Mouse (Mus musculus): ENCODE measurements around the gene Gm20379. TPM values are rescaled to one million over a fixed set of nuclear protein-coding genes. Genes with fewer than 3 reads are reported as not detected.

The Gm20379 gene
- total and polyA plus RNA-seq, 3 experiments = not detected

GRCm38 (mm10) chr13:92328000-92328399 lies 22.2 kb downstream of the Gm20379 start:
- Histone ChIP-seq H3K4me3 (ENCODE audit: low read depth, low read length) (no peak overlapping the region), H3K9me3 (replicated peaks) (no peaks in the 10 kb centered on the region), H3K36me3 (replicated peaks) (peaks cover 68% of the 10 kb centered on the region), H3K4me1 (ENCODE audit: insufficient read depth, low read depth, low read length) (peaks cover 41% of the 10 kb centered on the region), H3K27me3 (ENCODE audit: insufficient read depth, low read length) (no peaks in the 10 kb centered on the region)
- TF ChIP-seq CTCF (IDR thresholded peaks at IDR 0.05; ENCODE audit: low read depth, low read length) (no peak), POLR2AphosphoS5 (IDR thresholded peaks at IDR 0.05; ENCODE audit: insufficient replicate concordance, low read depth, low read length) (no peak), TAL1 (conservative IDR thresholded peaks at IDR 0.05; ENCODE audit: low read depth, low read length) (no peak), GATA1 (IDR thresholded peaks at IDR 0.05; ENCODE audit: borderline replicate concordance, low read length) (no peak), GATA2 (IDR thresholded peaks at IDR 0.05; ENCODE audit: borderline replicate concordance, low read depth, low read length) (no peak)
- ATAC-seq (ENCODE audit: extremely low read depth, insufficient number of reproducible peaks, low FRiP score, poor library complexity, severe bottlenecking) (peak; percentile 81), DNase-seq (ENCODE audit: low spot score) (peak; percentile 10)

- ATAC-seq (ENCODE audit: extremely low read depth, insufficient number of reproducible peaks, low FRiP score, poor library complexity, severe bottlenecking) = no peak
- H3K4me3 ChIP-seq (ENCODE audit: low read depth, low read length) = no peak overlapping the region
- no peak for TF ChIP-seq POLR2AphosphoS5 (IDR thresholded peaks at IDR 0.05; ENCODE audit: insufficient replicate concordance, low read depth, low read length)
- TF ChIP-seq TAL1 (conservative IDR thresholded peaks at IDR 0.05; ENCODE audit: low read depth, low read length) = no peak
- TF ChIP-seq CTCF (IDR thresholded peaks at IDR 0.05; ENCODE audit: low read depth, low read length) = no peak
- no peak for TF ChIP-seq GATA2 (IDR thresholded peaks at IDR 0.05; ENCODE audit: borderline replicate concordance, low read depth, low read length)
- TF ChIP-seq GATA1 (IDR thresholded peaks at IDR 0.05; ENCODE audit: borderline replicate concordance, low read length) = no peak
- H3K36me3 ChIP-seq (replicated peaks) = peaks cover 69% of the 10 kb centered on the region
- H3K4me1 ChIP-seq (ENCODE audit: insufficient read depth, low read depth, low read length) = peaks cover 38% of the 10 kb centered on the region
- no peaks in the 10 kb centered on the region for H3K9me3 ChIP-seq (replicated peaks)
- H3K27me3 ChIP-seq (ENCODE audit: insufficient read depth, low read length) = no peaks in the 10 kb centered on the region
- no peak for DNase-seq (ENCODE audit: low spot score)
Observed at GRCm38 (mm10) chr13:92330621-92331020, 24.8 kb downstream of the Gm20379 start.

GRCm38 (mm10) chr13:92332103-92332879 lies 26.5 kb downstream of the Gm20379 start:
- no peak for DNase-seq (ENCODE audit: low spot score)
- TF ChIP-seq TAL1 (conservative IDR thresholded peaks at IDR 0.05; ENCODE audit: low read depth, low read length) (no peak), CTCF (IDR thresholded peaks at IDR 0.05; ENCODE audit: low read depth, low read length) (no peak), POLR2AphosphoS5 (IDR thresholded peaks at IDR 0.05; ENCODE audit: insufficient replicate concordance, low read depth, low read length) (no peak), GATA1 (IDR thresholded peaks at IDR 0.05; ENCODE audit: borderline replicate concordance, low read length) (no peak), GATA2 (IDR thresholded peaks at IDR 0.05; ENCODE audit: borderline replicate concordance, low read depth, low read length) (no peak)

GRCm38 (mm10) chr13:92336857-92337256 lies 31.1 kb downstream of the Gm20379 start:
- DNase-seq (ENCODE audit: low spot score) (no peak), ATAC-seq (ENCODE audit: extremely low read depth, insufficient number of reproducible peaks, low FRiP score, poor library complexity, severe bottlenecking) (no peak)
- no peak overlapping the region for H3K4me3 ChIP-seq (ENCODE audit: low read depth, low read length)
- no peaks in the 10 kb centered on the region for H3K9me3 ChIP-seq (replicated peaks)
- TF ChIP-seq GATA2 (IDR thresholded peaks at IDR 0.05; ENCODE audit: borderline replicate concordance, low read depth, low read length) (no peak), POLR2AphosphoS5 (IDR thresholded peaks at IDR 0.05; ENCODE audit: insufficient replicate concordance, low read depth, low read length) (no peak), TAL1 (conservative IDR thresholded peaks at IDR 0.05; ENCODE audit: low read depth, low read length) (no peak), GATA1 (IDR thresholded peaks at IDR 0.05; ENCODE audit: borderline replicate concordance, low read length) (no peak), CTCF (IDR thresholded peaks at IDR 0.05; ENCODE audit: low read depth, low read length) (no peak)
- H3K4me1 ChIP-seq (ENCODE audit: insufficient read depth, low read depth, low read length) = peaks cover 44% of the 10 kb centered on the region
- peaks cover 67% of the 10 kb centered on the region for H3K36me3 ChIP-seq (replicated peaks)
- no peaks in the 10 kb centered on the region for H3K27me3 ChIP-seq (ENCODE audit: insufficient read depth, low read length)

More at GRCm38 (mm10) chr13:92332103-92332879, 26.5 kb downstream of the Gm20379 start:
- no peaks in the 10 kb centered on the region for H3K9me3 ChIP-seq (replicated peaks)
- no peak overlapping the region for H3K4me3 ChIP-seq (ENCODE audit: low read depth, low read length)
- H3K36me3 ChIP-seq (replicated peaks) = peaks cover 73% of the 10 kb centered on the region
- H3K4me1 ChIP-seq (ENCODE audit: insufficient read depth, low read depth, low read length) = peaks cover 34% of the 10 kb centered on the region
- no peaks in the 10 kb centered on the region for H3K27me3 ChIP-seq (ENCODE audit: insufficient read depth, low read length)
- no peak for ATAC-seq (ENCODE audit: extremely low read depth, insufficient number of reproducible peaks, low FRiP score, poor library complexity, severe bottlenecking)

- ATAC-seq (ENCODE audit: extremely low read depth, insufficient number of reproducible peaks, low FRiP score, poor library complexity, severe bottlenecking) (peak; percentile 85), DNase-seq (ENCODE audit: low spot score) (peak; percentile 24)
- TF ChIP-seq TAL1 (conservative IDR thresholded peaks at IDR 0.05; ENCODE audit: low read depth, low read length) (no peak), POLR2AphosphoS5 (IDR thresholded peaks at IDR 0.05; ENCODE audit: insufficient replicate concordance, low read depth, low read length) (no peak), GATA2 (IDR thresholded peaks at IDR 0.05; ENCODE audit: borderline replicate concordance, low read depth, low read length) (no peak), GATA1 (IDR thresholded peaks at IDR 0.05; ENCODE audit: borderline replicate concordance, low read length) (no peak), CTCF (IDR thresholded peaks at IDR 0.05; ENCODE audit: low read depth, low read length) (no peak)
- Histone ChIP-seq H3K27me3 (ENCODE audit: insufficient read depth, low read length) (no peaks in the 10 kb centered on the region), H3K9me3 (replicated peaks) (no peaks in the 10 kb centered on the region), H3K4me1 (ENCODE audit: insufficient read depth, low read depth, low read length) (peaks cover 42% of the 10 kb centered on the region), H3K36me3 (replicated peaks) (peaks cover 67% of the 10 kb centered on the region), H3K4me3 (ENCODE audit: low read depth, low read length) (no peak overlapping the region)
Observed at GRCm38 (mm10) chr13:92337773-92338462, 32.1 kb downstream of the Gm20379 start.

GRCm38 (mm10) chr13:92339787-92340186 lies 34.0 kb downstream of the Gm20379 start:
- no peak for TF ChIP-seq GATA2 (IDR thresholded peaks at IDR 0.05; ENCODE audit: borderline replicate concordance, low read depth, low read length)
- H3K9me3 ChIP-seq (replicated peaks) = no peaks in the 10 kb centered on the region
- no peak overlapping the region; the same call in 1 of the 2 replicates for H3K4me3 ChIP-seq (ENCODE audit: low read depth, low read length)
- DNase-seq (ENCODE audit: low spot score) (no peak), ATAC-seq (ENCODE audit: extremely low read depth, insufficient number of reproducible peaks, low FRiP score, poor library complexity, severe bottlenecking) (peak; percentile 46; the same call in 1 of the 2 replicates)
- peaks cover 68% of the 10 kb centered on the region for H3K36me3 ChIP-seq (replicated peaks)
- no peaks in the 10 kb centered on the region for H3K27me3 ChIP-seq (ENCODE audit: insufficient read depth, low read length)
- peaks cover 42% of the 10 kb centered on the region for H3K4me1 ChIP-seq (ENCODE audit: insufficient read depth, low read depth, low read length)

All from G1E (cell line).